Mouse (Mus musculus) retina, adult 2 months (tissue): Measurements from ENCODE around the gene Cox16.

Experiments used
- DNase-seq: peaks from one replicate; pipeline ENCODE4 v3.0.0-alpha.2; 2012; ENCODE audit warnings: low read depth, low spot score

Cox16 gene

DNA sequence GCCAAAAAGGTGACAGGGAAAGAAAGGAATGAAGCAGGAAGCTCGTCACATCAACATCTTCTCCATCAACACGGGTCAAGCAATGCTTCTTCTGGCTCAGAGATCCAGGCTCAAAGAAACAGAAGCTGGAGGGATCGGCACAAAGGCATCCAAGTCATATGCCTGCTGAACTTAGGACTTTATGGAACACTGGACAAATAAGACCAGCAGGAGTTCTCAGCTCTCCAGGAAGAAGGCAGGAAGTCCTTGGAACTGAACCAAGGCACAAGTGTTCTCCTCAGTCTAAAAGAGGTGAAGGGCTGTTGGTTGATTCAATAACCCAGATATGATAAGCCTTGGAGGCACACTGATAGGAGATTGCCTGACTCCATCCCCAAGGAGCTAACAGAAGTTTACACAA is 159.9 kb downstream of the Cox16 start:
- DNase-seq, result no peak

DNA sequence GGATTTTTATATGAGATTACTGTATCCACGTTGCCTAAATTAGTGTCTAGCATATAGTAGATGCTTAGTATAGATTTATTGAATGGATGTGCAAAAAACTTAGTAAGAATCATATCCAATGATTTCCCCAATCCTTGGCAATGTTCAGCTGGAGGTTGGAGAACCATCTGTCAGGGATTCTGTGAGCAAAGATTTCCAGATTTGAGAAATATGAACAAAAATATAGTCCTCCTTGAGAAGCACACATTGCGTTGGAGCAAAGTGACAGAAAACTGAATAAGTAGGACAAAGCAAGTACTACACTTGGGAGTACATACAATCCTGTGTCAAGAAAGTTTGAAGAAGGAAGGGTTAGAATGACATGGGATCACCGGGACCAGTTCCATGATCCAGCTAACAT is 160.8 kb downstream of the Cox16 start:
- no peak for DNase-seq

DNA sequence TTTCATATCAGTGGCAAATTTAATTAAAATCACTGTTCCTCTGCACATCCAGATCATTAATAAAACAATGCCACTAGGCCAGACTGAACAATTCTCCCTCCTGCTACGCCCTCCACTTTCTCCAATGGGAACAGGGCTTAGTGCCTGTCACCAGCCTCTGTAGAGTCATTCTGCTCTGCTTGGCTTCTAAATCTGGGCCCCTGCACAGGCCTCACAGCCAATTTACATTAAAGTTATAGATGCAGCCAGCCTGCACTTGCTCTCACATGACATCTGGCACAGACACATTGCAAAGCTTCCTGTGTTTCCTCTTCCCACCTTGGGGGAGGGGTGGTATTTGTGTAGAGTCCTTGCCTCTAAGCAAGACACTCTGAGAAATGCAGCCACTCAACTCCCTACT is 163.9 kb downstream of the Cox16 start:
- DNase-seq, result no peak

- DNase-seq, result no peak
Observed at GRCm38 (mm10) chr12:81317811-81318210, 167.1 kb downstream of the Cox16 start.

GRCm38 (mm10) chr12:81315953-81316352 is 169.0 kb downstream of the Cox16 start:
- DNase-seq, result no peak
